Mouse (Mus musculus): Measurements from ENCODE around the gene Trp73. TPM values are rescaled to one million over a fixed set of nuclear protein-coding genes. Genes with fewer than 3 reads are reported as not detected.

Gene Trp73
- polyA plus RNA-seq, 2 experiments = 2.2 to 2.6 TPM

DNA sequence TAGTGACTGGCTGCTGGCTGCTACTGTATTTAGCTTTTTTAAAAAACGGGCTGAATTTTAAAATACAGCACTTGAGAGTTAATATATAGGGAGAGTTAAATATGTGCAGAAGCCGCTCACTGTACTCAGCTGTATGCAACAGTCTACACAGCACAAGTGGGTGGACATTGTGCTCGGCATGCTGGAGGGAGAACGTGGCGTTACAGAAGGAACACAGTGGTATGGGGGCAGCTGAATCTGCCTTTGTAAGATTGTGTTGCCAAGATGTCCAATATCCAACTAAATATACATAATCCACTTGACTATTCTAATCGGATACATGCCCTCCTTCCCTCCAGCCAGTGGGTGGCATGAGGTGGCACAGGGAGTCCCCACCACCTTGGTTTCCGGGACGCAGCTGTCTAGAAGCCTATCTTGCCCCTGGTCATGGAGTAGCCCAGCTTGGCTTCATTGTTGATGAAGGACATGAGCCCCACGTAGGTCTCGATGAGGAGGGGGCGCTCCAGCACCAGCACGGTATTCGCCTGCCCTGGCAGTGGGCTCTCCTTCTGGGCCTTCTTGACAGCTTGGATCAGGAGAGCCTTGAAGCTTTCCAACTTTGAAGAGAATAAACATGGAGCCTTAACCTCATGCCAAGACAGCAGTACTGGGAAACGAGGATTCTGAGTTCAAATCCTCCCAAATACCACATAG lies 18.1 kb upstream of the Trp73 start:
- WGBS = 96% methylated on average over 14 of the region's 14 CpGs
- H3K9me3 ChIP-seq (ENCODE audit: control insufficient read depth, low read length) = no peaks in the 10 kb centered on the region
- H3K4me2 ChIP-seq (replicated peaks; ENCODE audit: low read depth, low read length, severe bottlenecking) = no peak overlapping the region
- no peak overlapping the region for H3K9ac ChIP-seq (ENCODE audit: low read depth, low read length, severe bottlenecking)
- no peak overlapping the region for H3K4me3 ChIP-seq (replicated peaks; ENCODE audit: low read length)
- H3K27me3 ChIP-seq (ENCODE audit: control insufficient read depth, insufficient read depth, low read length) = no peaks in the 10 kb centered on the region
- no peak for TF ChIP-seq POLR2A (IDR thresholded peaks at IDR 0.05; ENCODE audit: borderline replicate concordance, extremely low read depth, insufficient read depth, insufficient read length)
- peaks cover 15% of the 10 kb centered on the region for H3K4me1 ChIP-seq (ENCODE audit: control insufficient read depth, insufficient read depth, low read length)
- no peak for DNase-seq (ENCODE audit: low spot score)
- ATAC-seq (ENCODE audit: low FRiP score, low read depth) = no peak
- no peak overlapping the region for H3K27ac ChIP-seq (replicated peaks; ENCODE audit: low read depth, low read length)
- H3K36me3 ChIP-seq (ENCODE audit: control insufficient read depth, insufficient read depth, low read length) = peaks cover 52% of the 10 kb centered on the region

DNA sequence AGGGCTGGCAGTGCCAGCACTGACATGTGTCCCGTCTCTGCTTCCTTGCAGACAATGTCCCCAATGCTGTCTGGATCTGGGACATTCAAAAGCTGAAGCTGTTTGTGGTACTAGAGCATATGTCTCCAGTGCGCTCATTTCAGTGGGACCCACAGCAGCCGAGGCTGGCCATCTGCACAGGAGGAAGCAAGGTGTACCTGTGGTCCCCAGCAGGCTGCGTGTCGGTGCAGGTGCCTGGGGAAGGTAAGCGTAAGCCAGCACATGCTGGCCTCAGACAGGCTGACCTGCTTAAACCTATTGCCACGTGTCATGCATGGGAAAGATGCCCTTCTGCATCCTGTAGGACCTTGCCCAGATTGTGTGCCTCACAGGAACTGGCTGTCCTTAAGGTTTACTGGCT lies 16.0 kb upstream of the Trp73 start:
- no peak overlapping the region for H3K27ac ChIP-seq (replicated peaks; ENCODE audit: low read depth, low read length)
- peaks cover 10% of the 10 kb centered on the region for H3K4me1 ChIP-seq (ENCODE audit: control insufficient read depth, insufficient read depth, low read length)
- no peak overlapping the region for H3K9ac ChIP-seq (ENCODE audit: low read depth, low read length, severe bottlenecking)
- H3K9me3 ChIP-seq (ENCODE audit: control insufficient read depth, low read length) = no peaks in the 10 kb centered on the region
- H3K36me3 ChIP-seq (ENCODE audit: control insufficient read depth, insufficient read depth, low read length) = peaks cover 70% of the 10 kb centered on the region
- H3K4me3 ChIP-seq (replicated peaks; ENCODE audit: low read length) = no peak overlapping the region
- TF ChIP-seq POLR2A (IDR thresholded peaks at IDR 0.05; ENCODE audit: borderline replicate concordance, extremely low read depth, insufficient read depth, insufficient read length) = no peak
- no peak overlapping the region for H3K4me2 ChIP-seq (replicated peaks; ENCODE audit: low read depth, low read length, severe bottlenecking)
- 82% methylated on average over 7 of the region's 7 CpGs for WGBS
- DNase-seq (ENCODE audit: low spot score) (no peak), ATAC-seq (ENCODE audit: low FRiP score, low read depth) (no peak)
- no peaks in the 10 kb centered on the region for H3K27me3 ChIP-seq (ENCODE audit: control insufficient read depth, insufficient read depth, low read length)

DNA sequence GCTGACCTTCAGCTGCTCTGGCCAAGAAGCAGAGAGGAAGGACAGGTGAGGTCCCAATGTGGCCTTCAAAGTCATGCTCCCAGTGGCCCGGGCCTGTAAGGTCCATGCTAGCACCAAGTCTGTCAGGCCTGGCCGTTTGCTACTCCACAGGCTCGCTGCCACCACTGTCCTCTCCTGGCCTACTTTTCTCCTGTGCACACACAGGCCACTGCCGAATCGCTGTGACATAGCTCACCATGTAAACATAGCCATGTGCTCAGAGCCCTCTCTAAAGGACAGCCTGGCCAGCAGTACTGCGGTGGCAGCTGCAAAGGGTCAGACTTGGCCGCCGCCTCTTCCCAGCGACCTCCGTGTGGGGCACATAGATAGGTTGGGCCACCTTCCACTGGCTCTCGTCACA lies 14.1 kb upstream of the Trp73 start:
- 75% methylated on average over 11 of the region's 11 CpGs for WGBS
- Histone ChIP-seq H3K4me1 (ENCODE audit: control insufficient read depth, insufficient read depth, low read length) (peaks cover under 1% of the 10 kb centered on the region; the same call in 1 of the 2 replicates), H3K27ac (replicated peaks; ENCODE audit: low read depth, low read length) (no peak overlapping the region), H3K9me3 (ENCODE audit: control insufficient read depth, low read length) (no peaks in the 10 kb centered on the region), H3K4me3 (replicated peaks; ENCODE audit: low read length) (no peak overlapping the region), H3K27me3 (ENCODE audit: control insufficient read depth, insufficient read depth, low read length) (no peaks in the 10 kb centered on the region), H3K36me3 (ENCODE audit: control insufficient read depth, insufficient read depth, low read length) (peaks cover 81% of the 10 kb centered on the region), H3K9ac (ENCODE audit: low read depth, low read length, severe bottlenecking) (no peak overlapping the region), H3K4me2 (replicated peaks; ENCODE audit: low read depth, low read length, severe bottlenecking) (no peak overlapping the region)
- DNase-seq (ENCODE audit: low spot score) (no peak), ATAC-seq (ENCODE audit: low FRiP score, low read depth) (no peak)
- no peak for TF ChIP-seq POLR2A (IDR thresholded peaks at IDR 0.05; ENCODE audit: borderline replicate concordance, extremely low read depth, insufficient read depth, insufficient read length)

DNA sequence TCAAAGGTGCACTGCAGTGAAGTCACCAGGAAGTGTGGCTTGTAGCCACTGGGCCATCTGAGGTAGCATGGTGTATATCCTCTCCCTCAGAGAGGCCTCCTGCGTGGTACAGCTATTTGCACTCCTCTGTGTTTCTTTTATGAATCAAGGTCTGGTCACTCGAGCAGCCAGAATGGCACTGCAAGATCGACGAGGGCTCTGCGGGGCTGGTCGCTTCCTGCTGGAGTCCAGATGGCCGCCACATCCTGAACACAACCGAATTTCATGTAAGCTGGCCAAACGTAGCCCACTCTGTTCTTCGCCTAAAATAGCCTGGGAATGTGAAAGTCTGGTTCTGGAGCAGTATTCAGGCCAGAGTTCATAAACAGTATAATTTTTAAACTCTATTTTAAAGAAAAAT lies 6.3 kb upstream of the Trp73 start:
- no peak overlapping the region for H3K4me3 ChIP-seq (replicated peaks; ENCODE audit: low read length)
- no peak overlapping the region for H3K4me2 ChIP-seq (replicated peaks; ENCODE audit: low read depth, low read length, severe bottlenecking)
- DNase-seq (ENCODE audit: low spot score) (no peak), ATAC-seq (ENCODE audit: low FRiP score, low read depth) (no peak)
- 0 out of 2 replicates have a peak, but pooled peaks cover 5% of the 10 kb centered on the region for H3K4me1 ChIP-seq (ENCODE audit: control insufficient read depth, insufficient read depth, low read length)
- no peak overlapping the region for H3K9ac ChIP-seq (ENCODE audit: low read depth, low read length, severe bottlenecking)
- H3K36me3 ChIP-seq (ENCODE audit: control insufficient read depth, insufficient read depth, low read length) = peaks cover 32% of the 10 kb centered on the region
- no peaks in the 10 kb centered on the region for H3K9me3 ChIP-seq (ENCODE audit: control insufficient read depth, low read length)
- WGBS = 74% methylated on average over 10 of the region's 10 CpGs
- no peak for TF ChIP-seq POLR2A (IDR thresholded peaks at IDR 0.05; ENCODE audit: borderline replicate concordance, extremely low read depth, insufficient read depth, insufficient read length)
- peaks cover 6% of the 10 kb centered on the region for H3K27me3 ChIP-seq (ENCODE audit: control insufficient read depth, insufficient read depth, low read length)
- no peak overlapping the region for H3K27ac ChIP-seq (replicated peaks; ENCODE audit: low read depth, low read length)

DNA sequence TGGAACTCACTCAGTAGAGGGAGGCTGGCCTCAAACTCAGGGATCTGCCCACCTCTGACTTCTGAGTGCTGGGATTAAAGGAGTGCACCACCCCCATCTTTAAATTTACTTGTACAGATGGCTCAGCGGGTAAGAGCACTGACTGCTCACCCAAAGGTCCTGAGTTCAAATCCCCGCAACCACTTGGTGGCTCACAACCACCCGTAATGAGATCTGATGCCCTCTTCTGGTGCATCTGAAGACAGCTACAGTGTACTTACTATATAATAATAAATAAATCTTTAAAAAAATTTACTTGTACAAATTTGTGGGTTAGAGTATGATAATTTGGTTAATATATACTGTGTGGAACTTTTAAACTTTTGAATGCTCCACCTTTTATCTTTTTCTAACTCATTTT lies 4.7 kb upstream of the Trp73 start:
- no peak for TF ChIP-seq POLR2A (IDR thresholded peaks at IDR 0.05; ENCODE audit: borderline replicate concordance, extremely low read depth, insufficient read depth, insufficient read length)
- Histone ChIP-seq H3K4me2 (replicated peaks; ENCODE audit: low read depth, low read length, severe bottlenecking) (no peak overlapping the region), H3K4me1 (ENCODE audit: control insufficient read depth, insufficient read depth, low read length) (peaks cover 15% of the 10 kb centered on the region; the same call in 1 of the 2 replicates), H3K36me3 (ENCODE audit: control insufficient read depth, insufficient read depth, low read length) (peaks cover 19% of the 10 kb centered on the region; the same call in 1 of the 2 replicates), H3K27me3 (ENCODE audit: control insufficient read depth, insufficient read depth, low read length) (peaks cover 21% of the 10 kb centered on the region), H3K4me3 (replicated peaks; ENCODE audit: low read length) (no peak overlapping the region), H3K27ac (replicated peaks; ENCODE audit: low read depth, low read length) (no peak overlapping the region), H3K9me3 (ENCODE audit: control insufficient read depth, low read length) (no peaks in the 10 kb centered on the region), H3K9ac (ENCODE audit: low read depth, low read length, severe bottlenecking) (no peak overlapping the region)
- WGBS = 76% methylated on average over 3 of the region's 3 CpGs
- DNase-seq (ENCODE audit: low spot score) = no peak
- ATAC-seq (ENCODE audit: low FRiP score, low read depth) = no peak
